Mouse (Mus musculus): ENCODE measurements around the gene Polr2b. TPM values are rescaled to one million over a fixed set of nuclear protein-coding genes. Genes with fewer than 3 reads are reported as not detected.

Gene Polr2b
- total and polyA plus RNA-seq, 3 experiments: 58.3 to 178 (median 91.4) TPM

DNA sequence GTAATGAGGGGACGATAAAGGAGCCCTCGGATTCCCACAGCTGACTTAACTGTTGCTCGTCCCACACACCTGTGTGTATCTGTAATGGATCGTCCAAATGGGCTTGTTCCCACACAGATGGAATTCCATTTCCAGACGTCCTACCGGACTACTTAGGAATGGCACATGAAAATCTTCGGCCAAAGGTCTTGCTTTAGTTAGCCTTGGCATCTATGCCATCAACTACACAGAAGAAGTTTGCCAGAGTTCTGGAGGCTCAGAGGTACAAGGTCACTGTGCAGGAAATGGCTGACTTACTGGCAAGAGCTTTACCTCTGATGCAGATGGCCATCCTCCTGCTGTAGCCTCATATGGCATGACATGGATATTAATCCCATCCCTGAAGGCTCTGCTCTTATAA lies 71.3 kb downstream of the Polr2b start:
- Histone ChIP-seq H3K27ac (ENCODE audit: control insufficient read depth, low read depth, low read length) (no peak overlapping the region), H3K27me3 (ENCODE audit: control insufficient read depth in 1 of 2, insufficient read depth in 2 of 2, low read length in 2 of 2) (no peaks in the 10 kb centered on the region), H3K36me3 (ENCODE audit: control insufficient read depth in 1 of 2, insufficient read depth in 2 of 2, low read length in 2 of 2) (no peaks in the 10 kb centered on the region), H3K4me3 (ENCODE audit: control insufficient read depth in 1 of 2, insufficient read depth in 1 of 2, low read depth in 2 of 2, low read length in 2 of 2) (no peak overlapping the region), H3K9me3 (replicated peaks; ENCODE audit: insufficient read depth, low read length) (no peaks in the 10 kb centered on the region), H3K9ac (ENCODE audit: control insufficient read depth, low read depth, low read length, poor library complexity, severe bottlenecking) (no peak overlapping the region), H3K4me1 (ENCODE audit: control insufficient read depth in 1 of 2, insufficient read depth in 2 of 2, low read length in 2 of 2) (no peaks in the 10 kb centered on the region), H3K79me2 (ENCODE audit: control insufficient read depth, insufficient read depth, low read length, poor library complexity) (no peaks in the 10 kb centered on the region)
- DNase-seq (ENCODE audit: low read depth, low spot score): no peak
- TF ChIP-seq MAX (IDR thresholded peaks at IDR 0.05; ENCODE audit: low read length): no peak
- no peak for TF ChIP-seq E2F4 (IDR thresholded peaks at IDR 0.05; ENCODE audit: borderline replicate concordance, low read depth, low read length)
- no peak for TF ChIP-seq ZMIZ1 (IDR thresholded peaks at IDR 0.05; ENCODE audit: low read depth, low read length)
- TF ChIP-seq KAT2A (conservative IDR thresholded peaks at IDR 0.05; ENCODE audit: low read depth, low read length): no peak
- TF ChIP-seq MAFK (IDR thresholded peaks at IDR 0.05; ENCODE audit: borderline replicate concordance, low read depth, low read length): no peak
- TF ChIP-seq RCOR1 (IDR thresholded peaks at IDR 0.05; ENCODE audit: low read depth, low read length): no peak
- no peak for TF ChIP-seq CHD2 (IDR thresholded peaks at IDR 0.05; ENCODE audit: low read length)
- no peak for TF ChIP-seq ETS1 (IDR thresholded peaks at IDR 0.05; ENCODE audit: low read depth, low read length)

DNA sequence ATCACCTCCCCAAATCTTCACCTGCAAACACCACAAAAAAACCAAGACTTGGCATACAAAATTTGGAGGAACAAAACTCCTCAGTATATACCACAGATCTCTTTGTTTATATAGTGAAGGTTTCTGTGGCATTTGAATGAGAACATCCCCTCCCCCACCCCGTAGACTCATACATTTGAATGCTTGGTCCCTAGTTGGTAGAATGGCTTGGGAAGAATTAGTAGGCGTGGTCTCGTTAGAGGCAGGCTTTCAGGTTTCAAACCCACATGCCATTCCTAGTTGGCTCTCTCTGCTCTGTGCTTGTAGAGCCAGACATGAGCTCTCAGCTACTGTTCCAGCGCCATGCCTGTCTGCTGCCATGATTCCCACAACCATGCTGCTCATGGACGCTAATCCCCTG lies 71.7 kb downstream of the Polr2b start:
- no peaks in the 10 kb centered on the region for H3K4me1 ChIP-seq (ENCODE audit: control insufficient read depth in 1 of 2, insufficient read depth in 2 of 2, low read length in 2 of 2)
- DNase-seq (ENCODE audit: low read depth, low spot score): no peak
- no peak overlapping the region for H3K27ac ChIP-seq (ENCODE audit: control insufficient read depth, low read depth, low read length)
- no peaks in the 10 kb centered on the region for H3K9me3 ChIP-seq (replicated peaks; ENCODE audit: insufficient read depth, low read length)
- no peaks in the 10 kb centered on the region for H3K27me3 ChIP-seq (ENCODE audit: control insufficient read depth in 1 of 2, insufficient read depth in 2 of 2, low read length in 2 of 2)
- no peaks in the 10 kb centered on the region for H3K79me2 ChIP-seq (ENCODE audit: control insufficient read depth, insufficient read depth, low read length, poor library complexity)
- H3K36me3 ChIP-seq (ENCODE audit: control insufficient read depth in 1 of 2, insufficient read depth in 2 of 2, low read length in 2 of 2): no peaks in the 10 kb centered on the region
- no peak overlapping the region for H3K9ac ChIP-seq (ENCODE audit: control insufficient read depth, low read depth, low read length, poor library complexity, severe bottlenecking)
- no peak for TF ChIP-seq MAZ (IDR thresholded peaks at IDR 0.05; ENCODE audit: low read depth, low read length)
- no peak for TF ChIP-seq MEF2A (IDR thresholded peaks at IDR 0.05; ENCODE audit: extremely low read depth, insufficient replicate concordance, low read depth, low read length, poor library complexity, severe bottlenecking)
- no peak for TF ChIP-seq SIN3A (IDR thresholded peaks at IDR 0.05; ENCODE audit: low read length)
- no peak for TF ChIP-seq EP300 (IDR thresholded peaks at IDR 0.05; ENCODE audit: low read depth in 1 of 2, low read length in 2 of 2)
- TF ChIP-seq SMC3 (IDR thresholded peaks at IDR 0.05; ENCODE audit: low read depth, low read length): no peak
- TF ChIP-seq CTCF (IDR thresholded peaks at IDR 0.05 in 2 of 3, conservative IDR thresholded peaks at IDR 0.05 in 1 of 3; ENCODE audit: control insufficient read depth in 1 of 3, insufficient read depth in 1 of 3, low read depth in 2 of 3, low read length in 3 of 3, poor library complexity in 1 of 3, severe bottlenecking in 1 of 3): no peak
- no peak for TF ChIP-seq UBTF (IDR thresholded peaks at IDR 0.05; ENCODE audit: borderline replicate concordance, insufficient read depth, low read depth, low read length)
- no peak for TF ChIP-seq ZMIZ1 (IDR thresholded peaks at IDR 0.05; ENCODE audit: low read depth, low read length)
- no peak for TF ChIP-seq USF1 (IDR thresholded peaks at IDR 0.05; ENCODE audit: low read depth, low read length)
- TF ChIP-seq ZKSCAN1 (IDR thresholded peaks at IDR 0.05; ENCODE audit: low read depth, low read length): no peak
- TF ChIP-seq MYB (IDR thresholded peaks at IDR 0.05; ENCODE audit: low read depth, low read length): no peak
- no peak for TF ChIP-seq CHD2 (IDR thresholded peaks at IDR 0.05; ENCODE audit: low read length)
- TF ChIP-seq ZNF384 (IDR thresholded peaks at IDR 0.05; ENCODE audit: low read depth, low read length): no peak
- TF ChIP-seq TBP (IDR thresholded peaks at IDR 0.05; ENCODE audit: low read depth, low read length): no peak
- no peak overlapping the region for H3K4me3 ChIP-seq (ENCODE audit: control insufficient read depth in 1 of 2, insufficient read depth in 1 of 2, low read depth in 2 of 2, low read length in 2 of 2)
